Mouse (Mus musculus): ENCODE results near the gene Mlf2. TPM values are rescaled to one million over a fixed set of nuclear protein-coding genes. Genes with fewer than 3 reads are reported as not detected.

Gene Mlf2
- total and polyA plus RNA-seq, 3 experiments: 116 to 203 (median 124) TPM

GRCm38 (mm10) chr6:124904991-124905860, 26.0 kb upstream of the Mlf2 start:
- no peak overlapping the region for H3K4me3 ChIP-seq (replicated peaks in 1 of 3; ENCODE audit: low read depth in 2 of 3, low read length in 2 of 3, poor library complexity in 1 of 3)
- no peak for TF ChIP-seq ZKSCAN1 (IDR thresholded peaks at IDR 0.05; ENCODE audit: borderline replicate concordance, low read depth, low read length)
- TF ChIP-seq ZMIZ1 (IDR thresholded peaks at IDR 0.05; ENCODE audit: low read depth, low read length): no peak
- no peak for TF ChIP-seq MAFK (IDR thresholded peaks at IDR 0.05; ENCODE audit: insufficient replicate concordance, low read length)
- TF ChIP-seq TCF12 (IDR thresholded peaks at IDR 0.05; ENCODE audit: low read depth, low read length): no peak
- TF ChIP-seq IRF4 (IDR thresholded peaks at IDR 0.05; ENCODE audit: low read depth, low read length): no peak
- no peak for TF ChIP-seq POLR2AphosphoS2 (IDR thresholded peaks at IDR 0.05; ENCODE audit: low read depth, low read length)
- TF ChIP-seq NELFE (IDR thresholded peaks at IDR 0.05; ENCODE audit: low read depth, low read length): no peak
- TF ChIP-seq NRF1 (IDR thresholded peaks at IDR 0.05; ENCODE audit: low read depth, low read length): no peak
- no peak for TF ChIP-seq CTCF (conservative IDR thresholded peaks at IDR 0.05 in 1 of 2, IDR thresholded peaks at IDR 0.05 in 1 of 2; ENCODE audit: low read depth in 2 of 2, low read length in 2 of 2)
- TF ChIP-seq MXI1 (IDR thresholded peaks at IDR 0.05; ENCODE audit: low read depth, low read length): no peak
- TF ChIP-seq MEF2A (IDR thresholded peaks at IDR 0.05; ENCODE audit: borderline replicate concordance, low read depth, low read length): no peak
- TF ChIP-seq TBP (conservative IDR thresholded peaks at IDR 0.05; ENCODE audit: low read depth, low read length): no peak
- TF ChIP-seq MYC (IDR thresholded peaks at IDR 0.05; ENCODE audit: low read depth, low read length): no peak
- TF ChIP-seq JUND (conservative IDR thresholded peaks at IDR 0.05; ENCODE audit: low read depth, low read length): no peak
- TF ChIP-seq BHLHE40 (IDR thresholded peaks at IDR 0.05; ENCODE audit: low read depth, low read length): no peak
- no peak for TF ChIP-seq RAD21 (IDR thresholded peaks at IDR 0.05; ENCODE audit: low read depth, low read length)
- no peak for TF ChIP-seq ZC3H11A (IDR thresholded peaks at IDR 0.05; ENCODE audit: low read depth, low read length)
- no peak for TF ChIP-seq USF1 (IDR thresholded peaks at IDR 0.05; ENCODE audit: low read depth, low read length)
- H3K4me2 ChIP-seq (ENCODE audit: insufficient read depth, low read depth, poor library complexity, severe bottlenecking): no peak overlapping the region
- H3K9ac ChIP-seq (ENCODE audit: insufficient read depth, low read depth): no peak overlapping the region
- no peaks in the 10 kb centered on the region for H3K79me2 ChIP-seq (replicated peaks; ENCODE audit: control insufficient read depth, extremely low read depth, insufficient read depth, poor library complexity, severe bottlenecking)
- H3K27me3 ChIP-seq (replicated peaks): no peaks in the 10 kb centered on the region
- in situ Hi-C loops (cut with MboI; ENCODE audit: low pct_ligation_motif_present, low pct_unique_long_range_greater_than_20kb, low sequenced_read_pairs): loop anchor here (5.0 kb wide), 1 partner anchor 38 kb away; no protein-coding TSS in a partner anchor
- DNase-seq (ENCODE audit: extremely low read depth): no peak
- H3K36me3 ChIP-seq (replicated peaks in 1 of 2; ENCODE audit: control insufficient read depth in 1 of 2, insufficient read depth in 1 of 2, low read length in 1 of 2): no peaks in the 10 kb centered on the region
- H3K27ac ChIP-seq (ENCODE audit: insufficient read depth, low read depth): no peak overlapping the region
- dilution Hi-C loops (cut with MboI; ENCODE audit: extremely low pct_ligation_motif_present, extremely low pct_unique_long_range_greater_than_20kb, low sequenced_read_pairs): no loop called here
- H3K4me1 ChIP-seq (ENCODE audit: control insufficient read depth in 1 of 2, insufficient read depth in 2 of 2): peaks cover 25 to 58% of the 10 kb centered on the region in 2 experiments
- H3K9me3 ChIP-seq (replicated peaks; ENCODE audit: low read length): no peaks in the 10 kb centered on the region

GRCm38 (mm10) chr6:124907767-124908166, 23.4 kb upstream of the Mlf2 start:
- dilution Hi-C loops (cut with MboI; ENCODE audit: extremely low pct_ligation_motif_present, extremely low pct_unique_long_range_greater_than_20kb, low sequenced_read_pairs) (no loop called here), in situ Hi-C loops (cut with MboI; ENCODE audit: low pct_ligation_motif_present, low pct_unique_long_range_greater_than_20kb, low sequenced_read_pairs) (no loop called here)
- H3K27ac ChIP-seq (ENCODE audit: insufficient read depth, low read depth): peak overlapping the region; percentile 9; the same call in 1 of the 2 replicates
- no peak overlapping the region for H3K4me3 ChIP-seq (replicated peaks in 1 of 3; ENCODE audit: low read depth in 2 of 3, low read length in 2 of 3, poor library complexity in 1 of 3)
- H3K4me1 ChIP-seq (ENCODE audit: control insufficient read depth in 1 of 2, insufficient read depth in 2 of 2): peaks cover 8 to 49% of the 10 kb centered on the region in 2 experiments
- no peaks in the 10 kb centered on the region for H3K36me3 ChIP-seq (replicated peaks in 1 of 2; ENCODE audit: control insufficient read depth in 1 of 2, insufficient read depth in 1 of 2, low read length in 1 of 2)
- no peaks in the 10 kb centered on the region for H3K9me3 ChIP-seq (replicated peaks; ENCODE audit: low read length)
- peak; percentile 38 for DNase-seq (ENCODE audit: extremely low read depth)
- H3K4me2 ChIP-seq (ENCODE audit: insufficient read depth, low read depth, poor library complexity, severe bottlenecking): peak overlapping the region; percentile 48; the same call in 1 of the 2 replicates
- H3K9ac ChIP-seq (ENCODE audit: insufficient read depth, low read depth): no peak overlapping the region
- no peaks in the 10 kb centered on the region for H3K27me3 ChIP-seq (replicated peaks)
- no peaks in the 10 kb centered on the region for H3K79me2 ChIP-seq (replicated peaks; ENCODE audit: control insufficient read depth, extremely low read depth, insufficient read depth, poor library complexity, severe bottlenecking)
- TF ChIP-seq TBP (conservative IDR thresholded peaks at IDR 0.05; ENCODE audit: low read depth, low read length) (no peak), SMC3 (IDR thresholded peaks at IDR 0.05; ENCODE audit: low read depth, low read length) (no peak), UBTF (IDR thresholded peaks at IDR 0.05; ENCODE audit: low read depth, low read length) (no peak), ZC3H11A (IDR thresholded peaks at IDR 0.05; ENCODE audit: low read depth, low read length) (no peak), POLR2A (IDR thresholded peaks at IDR 0.05; ENCODE audit: low read depth, low read length) (no peak), BHLHE40 (IDR thresholded peaks at IDR 0.05; ENCODE audit: low read depth, low read length) (peak; percentile 25; the same call in 1 of the 2 replicates), SIN3A (IDR thresholded peaks at IDR 0.05; ENCODE audit: low read length) (peak; percentile 45; the same call in 1 of the 2 replicates), EP300 (IDR thresholded peaks at IDR 0.05; ENCODE audit: low read length) (peak; percentile 66; the same call in 1 of the 2 replicates), GABPA (IDR thresholded peaks at IDR 0.05; ENCODE audit: insufficient replicate concordance, low read depth, low read length) (no peak), JUN (IDR thresholded peaks at IDR 0.05; ENCODE audit: insufficient read depth, low read depth, low read length) (no peak), RCOR1 (conservative IDR thresholded peaks at IDR 0.05; ENCODE audit: low read depth, low read length) (no peak), MYC (IDR thresholded peaks at IDR 0.05; ENCODE audit: low read depth, low read length) (no peak), MAX (IDR thresholded peaks at IDR 0.05; ENCODE audit: low read length) (no peak), ELF1 (IDR thresholded peaks at IDR 0.05; ENCODE audit: low read depth, low read length) (no peak), POLR2AphosphoS2 (IDR thresholded peaks at IDR 0.05; ENCODE audit: low read depth, low read length) (no peak), MAFK (IDR thresholded peaks at IDR 0.05; ENCODE audit: insufficient replicate concordance, low read length) (no peak), MAZ (IDR thresholded peaks at IDR 0.05; ENCODE audit: low read depth, low read length) (no peak), ZNF384 (IDR thresholded peaks at IDR 0.05; ENCODE audit: low read depth, low read length) (peak; percentile 95), ZMIZ1 (IDR thresholded peaks at IDR 0.05; ENCODE audit: low read depth, low read length) (no peak), NRF1 (IDR thresholded peaks at IDR 0.05; ENCODE audit: low read depth, low read length) (no peak)

All from CH12.LX (cell line).